Mouse (Mus musculus) left cerebral cortex, adult 2 months (tissue): Measurements from ENCODE around the gene Esr2. TPM values are rescaled to one million over a fixed set of nuclear protein-coding genes. Genes with fewer than 3 reads are reported as not detected.

Experiments used
- DNase-seq, 2 experiments: peaks; one replicate each; pipeline ENCODE4 v3.0.0; 2021 to 2022; ENCODE audit warnings: low spot score in 2 of 2, mixed read lengths in 1 of 2; ENCODE audit errors: extremely low spot score in 1 of 2
- H3K27ac ChIP-seq: fragments of 200-600 bp; 2 replicates; pipeline ENCODE4 v1.8.1; 2022
- H3K4me3 ChIP-seq: fragments of 200-600 bp; 2 replicates; pipeline ENCODE4 v1.8.1; 2022
- CTCF ChIP-seq: fragments of 200-600 bp; IDR thresholded peaks from 2 replicates; pipeline ENCODE4 v1.8.1; 2022; ENCODE audit warnings: antibody characterized with exemption, mild to moderate bottlenecking, moderate library complexity
- intact Hi-C: fragments of 180-260 bp; cut with DNase I; formaldehyde crosslinking; loops from one replicate; pipeline ENCODE4 v1.15.1; 2025
- total RNA-seq, 2 experiments: library from RNA; stranded (reverse); gene quantifications; 2 replicates each; pipeline ENCODE4 v1.2.3; 2021

The Esr2 gene
- total RNA-seq, 2 experiments from 2014 or later = 0.34 to 0.68 TPM

- TF ChIP-seq CTCF = no peak
Measured at GRCm38 (mm10) chr12:76080876-76081556, 96.0 kb downstream of the Esr2 start.

DNA sequence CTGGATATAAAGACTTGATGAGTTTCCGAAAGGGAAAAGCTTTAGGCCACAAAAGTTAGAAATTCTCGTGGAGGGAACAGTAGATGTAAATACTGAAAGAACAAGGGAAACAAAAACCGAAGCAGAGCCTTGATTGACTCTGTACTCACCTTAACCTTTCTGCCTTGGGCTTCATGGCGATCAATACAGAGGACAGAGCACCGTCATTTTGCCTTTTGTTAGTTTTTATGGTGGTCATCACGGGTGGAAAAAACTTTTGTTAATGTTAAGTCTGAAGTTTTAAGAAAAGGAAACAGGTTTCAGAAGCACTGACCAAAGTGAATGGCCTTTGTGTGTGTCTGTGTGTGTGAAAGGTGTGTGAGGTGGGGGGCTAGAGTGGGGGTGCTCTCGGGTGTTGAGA, 103.1 kb downstream of the Esr2 start:
- Histone ChIP-seq H3K27ac (no peak overlapping the region), H3K4me3 (no peak overlapping the region)
- intact Hi-C loops = no loop called here
- DNase-seq = no peak
- TF ChIP-seq CTCF = no peak

More at GRCm38 (mm10) chr12:76080876-76081556, 96.0 kb downstream of the Esr2 start:
- intact Hi-C loops = no loop called here
- peak overlapping the region; percentile 62 for H3K4me3 ChIP-seq
- H3K27ac ChIP-seq = peak overlapping the region; percentile 87
- no peak for DNase-seq

DNA sequence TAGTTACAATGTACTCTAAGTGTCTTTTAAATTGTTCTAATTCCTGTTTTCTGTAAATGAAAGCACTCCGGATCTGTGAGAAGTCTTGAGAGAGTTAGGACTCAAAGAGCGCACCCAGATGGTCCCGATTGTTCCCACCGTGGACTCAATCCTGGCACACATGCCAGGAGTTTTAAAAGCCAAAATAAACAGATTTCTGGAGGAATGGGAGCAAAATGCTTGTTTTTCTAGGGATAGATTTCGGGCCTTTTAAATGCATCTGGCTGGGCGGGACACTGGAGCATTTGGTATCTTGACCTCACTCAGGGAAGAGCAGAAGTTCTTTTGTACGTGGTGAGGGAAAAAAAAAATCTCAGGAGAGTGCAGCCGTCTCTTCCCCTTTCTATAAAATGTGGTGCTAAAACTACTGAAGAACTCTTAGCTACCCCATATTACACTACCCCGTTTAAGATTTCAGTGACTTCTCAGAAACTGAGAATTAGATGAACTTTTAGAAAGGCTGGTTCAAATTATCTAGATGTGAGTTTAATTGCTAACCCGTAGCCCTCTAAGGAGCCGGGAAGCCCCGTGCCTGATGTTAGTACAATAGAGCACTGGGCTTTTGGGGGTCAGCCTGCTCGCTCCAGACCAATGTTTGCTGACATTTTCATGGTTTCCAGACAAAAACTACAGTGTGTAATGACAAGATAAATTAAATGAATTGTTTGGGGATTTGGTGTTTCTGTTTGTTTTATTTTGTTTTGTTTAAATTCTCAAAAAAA, 103.8 kb downstream of the Esr2 start:
- TF ChIP-seq CTCF = no peak
- DNase-seq = no peak
- no peak overlapping the region for H3K4me3 ChIP-seq
- intact Hi-C loops = no loop called here
- H3K27ac ChIP-seq = no peak overlapping the region

- intact Hi-C loops = no loop called here
- TF ChIP-seq CTCF = no peak
- no peak for DNase-seq
- no peak overlapping the region for H3K4me3 ChIP-seq
- no peak overlapping the region for H3K27ac ChIP-seq
Measured at GRCm38 (mm10) chr12:76071935-76072849, 104.9 kb downstream of the Esr2 start.

Other genes with a start within 250 kb of the Esr2 start
- not detected for gene Tex21, start 69.5 kb upstream of the Esr2 start, total RNA-seq
- 10 to 100 TPM; 40.0 to 40.3 TPM for gene Mthfd1, start 78.0 kb upstream of the Esr2 start, total RNA-seq
- gene Akap5, start 147.6 kb upstream of the Esr2 start, total RNA-seq = 10 to 100 TPM; 85.4 to 93.5 TPM
- 10 to 100 TPM; 17.6 to 19.9 TPM for gene Zbtb25, start 192.3 kb upstream of the Esr2 start, total RNA-seq
- gene Zbtb1, start 193.0 kb upstream of the Esr2 start, total RNA-seq = 1 to 10 TPM; 6.8 to 7.1 TPM
- 10 to 100 TPM; 64.9 to 66.4 TPM for gene Hspa2, start 226.9 kb upstream of the Esr2 start, total RNA-seq
- gene Ppp1r36, start 240.3 kb upstream of the Esr2 start, total RNA-seq = 1 to 10 TPM; 1.1 to 1.4 TPM